Mouse (Mus musculus): Measurements from ENCODE around the gene Rbm15b. TPM values are rescaled to one million over a fixed set of nuclear protein-coding genes. Genes with fewer than 3 reads are reported as not detected.

Gene Rbm15b
- polyA plus RNA-seq, 1 experiment from 2014 or later, result 33.4 TPM

DNA sequence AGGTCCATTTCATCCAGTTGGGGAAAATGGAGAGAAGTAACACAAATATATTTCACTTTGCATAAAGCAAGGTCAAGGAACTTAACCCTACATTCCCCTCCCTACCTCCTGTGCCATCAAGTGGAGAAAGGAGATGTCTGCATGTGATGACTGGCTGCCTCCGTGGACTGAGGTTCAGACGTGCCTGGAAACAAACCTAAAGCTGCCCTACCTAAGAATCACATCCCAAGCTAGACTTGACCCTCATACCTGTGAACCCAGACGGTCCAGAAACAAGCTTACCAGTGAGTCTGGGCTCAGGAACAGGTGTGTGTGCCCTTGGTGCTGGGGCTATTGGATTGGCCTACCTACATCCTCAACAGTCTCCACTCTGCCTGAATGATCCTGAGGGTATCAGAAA, 6.1 kb upstream of the Rbm15b start:
- no peak for ATAC-seq (ENCODE audit: low FRiP score, low read depth)
- no peak overlapping the region for H3K27ac ChIP-seq (replicated peaks)
- no peaks in the 10 kb centered on the region for H3K27me3 ChIP-seq
- peak overlapping the region; percentile 19 for H3K4me2 ChIP-seq (replicated peaks)
- WGBS, result 49% methylated on average over 3 of the region's 3 CpGs
- H3K9me3 ChIP-seq, result no peaks in the 10 kb centered on the region
- peaks cover 28% of the 10 kb centered on the region for H3K36me3 ChIP-seq
- H3K9ac ChIP-seq (replicated peaks), result no peak overlapping the region; the same call in 1 of the 2 replicates
- H3K4me1 ChIP-seq, result peaks cover 29% of the 10 kb centered on the region
- H3K4me3 ChIP-seq, result no peak overlapping the region

GRCm38 (mm10) chr9:106892552-106892875, 5.3 kb upstream of the Rbm15b start:
- peak overlapping the region; percentile 83 for H3K9ac ChIP-seq (replicated peaks)
- peaks cover 36% of the 10 kb centered on the region for H3K4me1 ChIP-seq
- no peaks in the 10 kb centered on the region for H3K9me3 ChIP-seq
- peak overlapping the region; percentile 93 for H3K27ac ChIP-seq (replicated peaks)
- H3K27me3 ChIP-seq, result no peaks in the 10 kb centered on the region
- WGBS, result under 1% methylated on average over 9 of the region's 9 CpGs
- peak overlapping the region; percentile 95 for H3K4me3 ChIP-seq
- H3K36me3 ChIP-seq, result peaks cover 32% of the 10 kb centered on the region
- ATAC-seq (ENCODE audit: low FRiP score, low read depth), result no peak
- peak overlapping the region; percentile 83 for H3K4me2 ChIP-seq (replicated peaks)

GRCm38 (mm10) chr9:106891829-106892551, 4.8 kb upstream of the Rbm15b start, which contains the start of gene Manf:
Gene Manf, minus strand, starts transcription at chr9:106891979.
- Histone ChIP-seq H3K4me2 (replicated peaks) (peak within 1 kb of the TSS; percentile 83), H3K4me1 (peaks cover 39% of the 10 kb centered on the region), H3K27ac (replicated peaks) (peak within 1 kb of the TSS; percentile 93), H3K9ac (replicated peaks) (peak within 1 kb of the TSS; percentile 83), H3K36me3 (peaks cover 32% of the 10 kb centered on the region), H3K4me3 (peak within 1 kb of the TSS; percentile 95), H3K9me3 (no peaks in the 10 kb centered on the region), H3K27me3 (no peaks in the 10 kb centered on the region)
- peak; percentile 99 for ATAC-seq (ENCODE audit: low FRiP score, low read depth)
- WGBS, result under 1% methylated on average over 59 of the region's 59 CpGs

DNA sequence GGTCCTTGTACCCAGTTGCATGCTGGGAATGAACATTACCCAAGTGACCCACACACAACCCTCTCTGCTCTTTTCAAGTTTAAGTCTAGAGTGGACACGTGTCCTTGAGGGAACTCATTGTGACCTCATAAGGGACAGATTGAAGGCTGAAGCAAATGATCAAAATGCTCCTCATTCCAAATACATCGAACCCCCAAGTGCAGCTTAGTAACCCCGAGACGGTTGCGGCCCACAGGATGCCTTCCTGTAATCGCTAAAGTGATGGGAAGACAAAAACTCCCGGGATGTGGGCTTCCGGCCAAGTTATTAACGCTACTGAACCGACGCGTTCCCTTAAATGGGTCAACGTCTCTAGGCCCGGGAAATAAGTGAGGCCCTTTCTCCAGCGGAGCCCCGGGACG, 4.1 kb upstream of the Rbm15b start:
- H3K4me1 ChIP-seq, result peaks cover 39% of the 10 kb centered on the region
- peak overlapping the region; percentile 68 for H3K4me2 ChIP-seq (replicated peaks)
- ATAC-seq (ENCODE audit: low FRiP score, low read depth), result no peak
- WGBS, result 2% methylated on average over 17 of the region's 17 CpGs
- peaks cover 32% of the 10 kb centered on the region for H3K36me3 ChIP-seq
- H3K9ac ChIP-seq (replicated peaks), result peak overlapping the region; percentile 83
- H3K27ac ChIP-seq (replicated peaks), result peak overlapping the region; percentile 93
- no peaks in the 10 kb centered on the region for H3K27me3 ChIP-seq
- H3K9me3 ChIP-seq, result no peaks in the 10 kb centered on the region
- H3K4me3 ChIP-seq, result peak overlapping the region; percentile 95

- Histone ChIP-seq H3K27me3 (no peaks in the 10 kb centered on the region), H3K4me3 (peak overlapping the region; percentile 95), H3K27ac (replicated peaks) (no peak overlapping the region), H3K36me3 (peaks cover 32% of the 10 kb centered on the region), H3K4me2 (replicated peaks) (peak overlapping the region; percentile 68), H3K4me1 (peaks cover 39% of the 10 kb centered on the region), H3K9me3 (no peaks in the 10 kb centered on the region), H3K9ac (replicated peaks) (peak overlapping the region; percentile 83)
- WGBS, result 72% methylated on average over 8 of the region's 8 CpGs
- no peak for ATAC-seq (ENCODE audit: low FRiP score, low read depth)
Measured at GRCm38 (mm10) chr9:106890496-106891240, 3.4 kb upstream of the Rbm15b start.

GRCm38 (mm10) chr9:106889321-106889720, 2.1 kb upstream of the Rbm15b start:
- WGBS, result 92% methylated on average over 9 of the region's 9 CpGs
- H3K9ac ChIP-seq (replicated peaks), result no peak overlapping the region

GRCm38 (mm10) chr9:106888346-106888745, 1.1 kb upstream of the Rbm15b start:
- H3K27me3 ChIP-seq, result no peaks in the 10 kb centered on the region
- H3K36me3 ChIP-seq, result peaks cover 48% of the 10 kb centered on the region
- 91% methylated on average over 3 of the region's 3 CpGs for WGBS
- no peak overlapping the region for H3K4me3 ChIP-seq
- no peak overlapping the region for H3K4me2 ChIP-seq (replicated peaks)
- no peaks in the 10 kb centered on the region for H3K9me3 ChIP-seq
- no peak overlapping the region for H3K9ac ChIP-seq (replicated peaks)
- ATAC-seq (ENCODE audit: low FRiP score, low read depth), result no peak
- peaks cover 60% of the 10 kb centered on the region for H3K4me1 ChIP-seq
- no peak overlapping the region for H3K27ac ChIP-seq (replicated peaks)

More at GRCm38 (mm10) chr9:106889321-106889720, 2.1 kb upstream of the Rbm15b start:
- Histone ChIP-seq H3K27ac (replicated peaks) (no peak overlapping the region), H3K9me3 (no peaks in the 10 kb centered on the region), H3K4me3 (no peak overlapping the region), H3K4me2 (replicated peaks) (no peak overlapping the region), H3K36me3 (peaks cover 41% of the 10 kb centered on the region), H3K4me1 (peaks cover 52% of the 10 kb centered on the region), H3K27me3 (no peaks in the 10 kb centered on the region)
- ATAC-seq (ENCODE audit: low FRiP score, low read depth), result no peak

DNA sequence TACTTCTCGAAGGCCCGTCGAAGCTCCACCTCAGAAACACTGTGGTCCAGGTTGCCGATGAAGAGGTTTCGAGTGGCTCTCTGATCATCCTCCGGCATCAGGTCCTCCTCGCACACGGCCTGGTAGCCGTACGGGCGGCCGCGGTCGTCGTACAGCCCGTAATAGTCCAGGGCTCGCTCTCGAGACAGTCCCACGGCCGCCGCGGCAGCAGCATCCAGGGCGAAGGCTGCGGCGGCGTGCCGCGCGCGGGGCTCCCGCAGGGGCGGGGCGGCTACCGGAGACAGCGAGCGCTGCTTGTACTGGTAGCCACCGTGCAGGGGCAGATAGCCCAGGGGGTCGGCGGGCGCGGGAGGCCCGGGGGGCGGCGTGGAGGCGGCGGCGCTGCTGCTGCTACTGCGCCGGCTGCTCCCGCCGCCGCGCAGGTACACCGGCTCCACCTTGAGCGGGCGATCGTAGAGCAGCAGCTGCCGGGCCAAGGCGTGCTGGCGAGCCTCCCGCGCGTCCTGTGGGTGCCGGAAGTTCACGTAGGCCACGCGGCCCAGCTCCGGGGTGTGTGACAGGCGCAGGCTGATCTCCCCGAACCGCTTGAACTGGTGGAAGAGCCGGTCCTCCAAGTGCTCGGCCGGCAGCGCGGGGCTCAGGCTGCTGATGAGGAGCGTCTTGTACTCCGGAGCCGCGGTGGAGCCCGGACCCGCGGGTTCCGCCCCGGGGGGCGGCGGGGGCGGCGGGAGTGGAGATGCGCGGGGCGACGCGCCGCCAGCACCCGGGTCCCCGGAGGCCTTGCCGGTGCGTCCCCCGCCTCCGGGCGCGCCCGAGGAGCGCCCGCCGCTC, 1.1 kb downstream of the Rbm15b start:
- WGBS, result 1% methylated on average over 65 of the region's 107 CpGs
- H3K4me1 ChIP-seq, result peaks cover 73% of the 10 kb centered on the region

GRCm38 (mm10) chr9:106884996-106885900, 2.0 kb downstream of the Rbm15b start:
- H3K36me3 ChIP-seq, result peaks cover 68% of the 10 kb centered on the region
- no peaks in the 10 kb centered on the region for H3K27me3 ChIP-seq
- ATAC-seq (ENCODE audit: low FRiP score, low read depth), result no peak
- H3K9ac ChIP-seq (replicated peaks), result peak overlapping the region; percentile 99
- peak overlapping the region; percentile 91 for H3K4me3 ChIP-seq
- peak overlapping the region; percentile 91; the same call in 1 of the 2 replicates for H3K27ac ChIP-seq (replicated peaks)
- peaks cover 64% of the 10 kb centered on the region for H3K4me1 ChIP-seq
- 23% methylated on average over 44 of the region's 44 CpGs for WGBS
- no peaks in the 10 kb centered on the region for H3K9me3 ChIP-seq
- H3K4me2 ChIP-seq (replicated peaks), result peak overlapping the region; percentile 95

More for the DNA sequence above, 1.1 kb downstream of the Rbm15b start:
- peak overlapping the region; percentile 91 for H3K27ac ChIP-seq (replicated peaks)
- H3K4me3 ChIP-seq, result peak overlapping the region; percentile 91
- peak; percentile 5; the same call in 1 of the 2 replicates for ATAC-seq (ENCODE audit: low FRiP score, low read depth)
- peak overlapping the region; percentile 99 for H3K9ac ChIP-seq (replicated peaks)
- H3K9me3 ChIP-seq, result no peaks in the 10 kb centered on the region
- H3K27me3 ChIP-seq, result no peaks in the 10 kb centered on the region
- H3K4me2 ChIP-seq (replicated peaks), result peak overlapping the region; percentile 95
- peaks cover 70% of the 10 kb centered on the region for H3K36me3 ChIP-seq

GRCm38 (mm10) chr9:106884306-106884705, 2.9 kb downstream of the Rbm15b start:
- no peak for ATAC-seq (ENCODE audit: low FRiP score, low read depth)
- peak overlapping the region; percentile 95 for H3K4me2 ChIP-seq (replicated peaks)
- H3K9me3 ChIP-seq, result no peaks in the 10 kb centered on the region
- WGBS, result 51% methylated on average over 16 of the region's 16 CpGs
- H3K27me3 ChIP-seq, result no peaks in the 10 kb centered on the region
- H3K4me1 ChIP-seq, result peaks cover 56% of the 10 kb centered on the region
- H3K27ac ChIP-seq (replicated peaks), result no peak overlapping the region
- H3K4me3 ChIP-seq, result peak overlapping the region; percentile 91
- peaks cover 68% of the 10 kb centered on the region for H3K36me3 ChIP-seq
- H3K9ac ChIP-seq (replicated peaks), result peak overlapping the region; percentile 99

DNA sequence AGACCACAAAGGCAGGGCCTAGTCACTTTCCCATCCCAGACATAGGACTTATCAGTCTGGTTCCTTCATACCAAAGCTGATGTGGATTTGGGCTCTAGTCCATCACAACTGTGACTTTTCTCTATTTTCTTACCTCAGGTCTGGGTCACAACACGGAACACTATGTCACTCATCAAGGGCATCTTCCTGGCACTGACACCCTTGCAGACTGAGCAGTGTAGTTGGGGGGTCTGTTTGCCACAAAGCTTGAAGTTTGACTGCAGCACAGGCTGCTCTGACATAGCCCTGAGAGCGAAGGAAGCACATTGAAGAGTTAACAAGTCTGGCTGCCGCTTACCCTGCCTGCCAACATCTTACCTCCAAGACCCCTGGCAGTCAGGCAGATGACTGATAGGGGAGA, 4.1 kb downstream of the Rbm15b start:
- 86% methylated on average over 3 of the region's 3 CpGs for WGBS
- Histone ChIP-seq H3K36me3 (peaks cover 68% of the 10 kb centered on the region), H3K4me3 (peak overlapping the region; percentile 27), H3K9ac (replicated peaks) (peak overlapping the region; percentile 37), H3K4me2 (replicated peaks) (peak overlapping the region; percentile 95), H3K27ac (replicated peaks) (no peak overlapping the region), H3K9me3 (no peaks in the 10 kb centered on the region), H3K27me3 (no peaks in the 10 kb centered on the region), H3K4me1 (peaks cover 51% of the 10 kb centered on the region)
- no peak for ATAC-seq (ENCODE audit: low FRiP score, low read depth)
